Mouse (Mus musculus) hindbrain, embryonic 13.5 days (tissue): ENCODE results near the gene Gm21173. TPM values are rescaled to one million over a fixed set of nuclear protein-coding genes. Genes with fewer than 3 reads are reported as not detected.
"Not testable (repeated sequence)": the region's sequence is repeated elsewhere in the genome, so short reads cannot be mapped to it uniquely, and the experiment has no call there.

ENCODE experiments used
- ATAC-seq: fragments of 200-750 bp; cut with Nextera tagmentation; 2 replicates; pipeline ENCODE4 v1.8.0; 2017; ENCODE audit warnings: moderate TSS enrichment; ENCODE audit not compliant: low FRiP score
- H3K27ac ChIP-seq: fragments of 300-500 bp; sonication (generic); 2 replicates; pipeline ENCODE4 v1.5.1; 2015; ENCODE audit warnings: inconsistent platforms, mild to moderate bottlenecking, moderate library complexity
- H3K27me3 ChIP-seq: fragments of 300-500 bp; sonication (generic); 2 replicates; pipeline ENCODE4 v1.6.1; 2015; ENCODE audit warnings: mild to moderate bottlenecking, inconsistent platforms
- H3K36me3 ChIP-seq: fragments of 300-500 bp; sonication (generic); 2 replicates; pipeline ENCODE4 v1.6.1; 2015; ENCODE audit warnings: mild to moderate bottlenecking, inconsistent platforms
- H3K4me1 ChIP-seq: fragments of 300-500 bp; sonication (generic); replicated peaks from 2 replicates; pipeline ENCODE4 v1.6.1; 2015; ENCODE audit warnings: inconsistent platforms
- H3K4me2 ChIP-seq: fragments of 300-500 bp; sonication (generic); 2 replicates; pipeline ENCODE4 v1.6.1; 2015; ENCODE audit warnings: inconsistent platforms, mild to moderate bottlenecking, moderate library complexity
- H3K4me3 ChIP-seq: fragments of 300-500 bp; sonication (generic); 2 replicates; pipeline ENCODE4 v1.5.1; 2015; ENCODE audit warnings: mild to moderate bottlenecking, inconsistent platforms
- H3K9ac ChIP-seq: fragments of 300-500 bp; sonication (generic); 2 replicates; pipeline ENCODE4 v1.6.1; 2015; ENCODE audit warnings: mild to moderate bottlenecking, inconsistent platforms
- H3K9me3 ChIP-seq: fragments of 300-500 bp; sonication (generic); 2 replicates; pipeline ENCODE4 v1.6.1; 2016; ENCODE audit warnings: inconsistent platforms
- WGBS: fragments of 180-500 bp; shearing (Covaris S2); methylation state at CpG from one replicate; pipeline ENCODE4 v1.1.7; 2015; 5-methylcytosine and 5-hydroxymethylcytosine counted together
- polyA plus RNA-seq: library from polyadenylated mRNA; unstranded; fragments of >200 nt; fragmentation: Nextera tagmentation; extraction: Ambion mirVana; gene quantifications from 2 replicates; pipeline ENCODE4 v1.2.1, GENCODE M21; 2015

Gene Gm21173
- not detected in 2 replicates for polyA plus RNA-seq

DNA sequence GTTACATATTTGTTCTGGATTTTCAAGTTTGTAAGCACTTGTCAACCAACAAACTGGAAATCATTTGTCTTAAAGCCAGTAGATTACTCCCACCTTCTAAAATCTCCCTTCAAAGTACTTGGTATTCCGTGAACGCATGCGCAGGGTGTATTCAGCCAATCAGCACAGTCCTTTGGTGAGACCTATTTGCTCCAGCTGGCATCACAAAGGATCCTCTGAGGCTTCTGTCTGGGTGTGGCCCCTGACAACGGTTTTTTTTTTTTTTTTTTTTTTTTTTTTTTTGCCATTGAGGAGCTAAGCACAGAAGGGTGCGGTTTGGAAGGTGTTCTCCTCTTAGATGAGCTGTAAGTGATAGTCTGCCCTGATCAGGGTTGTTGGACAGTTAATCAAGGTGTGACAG is at the start of gene Gm21173:
Gene Gm21173 (plus strand): TSS at position 301 of the 400 bp plus-strand sequence.
- no CpG with 5 or more reads among the region's 5 CpGs for WGBS
- H3K4me3 ChIP-seq, H3K4me2 ChIP-seq, H3K9me3 ChIP-seq, ATAC-seq, H3K4me1 ChIP-seq, H3K36me3 ChIP-seq, H3K27ac ChIP-seq, H3K9ac ChIP-seq, H3K27me3 ChIP-seq: not testable (repeated sequence)
